Mouse (Mus musculus): ENCODE results near the gene Gpr1. TPM values are rescaled to one million over a fixed set of nuclear protein-coding genes. Genes with fewer than 3 reads are reported as not detected.

Gene Gpr1
- total and polyA plus RNA-seq, 3 experiments, result not detected

DNA sequence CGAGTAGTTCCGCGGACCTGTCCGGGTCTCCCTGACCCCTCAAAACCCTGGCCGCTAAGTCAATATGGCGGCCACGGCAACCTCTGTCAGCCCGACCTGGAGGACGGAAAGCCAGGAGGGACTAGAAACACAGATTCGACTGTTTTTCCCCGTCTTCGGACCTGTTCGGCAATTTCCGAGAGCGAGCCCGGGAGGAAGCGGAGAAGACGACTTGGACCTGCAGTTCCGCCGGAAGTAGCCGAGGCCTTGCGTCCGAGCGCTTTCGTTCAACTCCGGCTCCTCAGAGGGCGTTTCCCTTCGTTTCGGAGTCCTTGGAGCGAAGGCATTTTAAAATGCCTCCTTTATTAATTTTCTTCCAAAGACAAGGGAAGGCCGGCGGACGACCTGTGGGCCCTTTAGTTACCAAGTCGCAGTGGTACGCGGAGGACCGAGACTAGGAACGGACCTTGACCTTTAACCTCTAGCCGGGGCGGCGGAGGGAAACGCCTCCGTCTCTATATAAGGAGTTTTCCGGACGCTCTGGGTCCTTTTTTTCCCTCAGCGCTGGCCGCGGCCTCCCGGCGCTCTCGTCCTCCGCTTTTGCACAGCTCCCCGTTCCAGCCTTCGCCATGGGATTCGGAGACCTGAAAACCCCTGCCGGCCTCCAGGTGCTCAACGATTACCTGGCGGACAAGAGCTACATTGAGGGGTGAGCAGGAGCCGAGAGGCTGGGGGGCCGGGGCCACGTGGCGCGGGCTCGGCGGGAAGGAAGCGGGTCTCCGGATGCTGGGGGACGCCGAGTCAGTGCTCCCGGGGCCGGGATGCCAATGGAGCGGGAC, 37.5 kb downstream of the Gpr1 start, which contains the start of the genes Eef1b2 and Ndufs1:
Gene Eef1b2, plus strand, starts transcription at position 222 of the 818 bp plus-strand sequence.
Gene Ndufs1, minus strand, starts transcription at position 230 of the 818 bp plus-strand sequence.
- no peaks in the 10 kb centered on the region for H3K27me3 ChIP-seq (replicated peaks)
- TF ChIP-seq ZKSCAN1 (IDR thresholded peaks at IDR 0.05; ENCODE audit: borderline replicate concordance, low read depth, low read length) (no peak), USF1 (IDR thresholded peaks at IDR 0.05; ENCODE audit: low read depth, low read length) (no peak), RCOR1 (conservative IDR thresholded peaks at IDR 0.05; ENCODE audit: low read depth, low read length) (peak; percentile 79; the same call in 1 of the 2 replicates), PAX5 (IDR thresholded peaks at IDR 0.05; ENCODE audit: low read length) (no peak), TBP (conservative IDR thresholded peaks at IDR 0.05; ENCODE audit: low read depth, low read length) (peak; percentile 97), HCFC1 (IDR thresholded peaks at IDR 0.05; ENCODE audit: low read depth, low read length) (peak; percentile 95), MXI1 (IDR thresholded peaks at IDR 0.05; ENCODE audit: low read depth, low read length) (peak; percentile 96), SMC3 (IDR thresholded peaks at IDR 0.05; ENCODE audit: low read depth, low read length) (no peak), MAFK (IDR thresholded peaks at IDR 0.05; ENCODE audit: insufficient replicate concordance, low read length) (no peak; the same call in 1 of the 2 replicates), TCF12 (IDR thresholded peaks at IDR 0.05; ENCODE audit: low read depth, low read length) (peak; percentile 61), USF2 (conservative IDR thresholded peaks at IDR 0.05; ENCODE audit: low read depth, low read length) (peak; percentile 12; the same call in 1 of the 2 replicates), ZC3H11A (IDR thresholded peaks at IDR 0.05; ENCODE audit: low read depth, low read length) (no peak), MAZ (IDR thresholded peaks at IDR 0.05; ENCODE audit: low read depth, low read length) (peak; percentile 54; the same call in 1 of the 2 replicates), UBTF (IDR thresholded peaks at IDR 0.05; ENCODE audit: low read depth, low read length) (no peak), MAX (IDR thresholded peaks at IDR 0.05; ENCODE audit: low read length) (peak; percentile 85), ZMIZ1 (IDR thresholded peaks at IDR 0.05; ENCODE audit: low read depth, low read length) (peak; percentile 87), JUN (IDR thresholded peaks at IDR 0.05; ENCODE audit: insufficient read depth, low read depth, low read length) (no peak), IRF4 (IDR thresholded peaks at IDR 0.05; ENCODE audit: low read depth, low read length) (peak; percentile 66), CHD1 (IDR thresholded peaks at IDR 0.05; ENCODE audit: low read depth, low read length) (no peak), BHLHE40 (IDR thresholded peaks at IDR 0.05; ENCODE audit: low read depth, low read length) (no peak), NRF1 (IDR thresholded peaks at IDR 0.05; ENCODE audit: low read depth, low read length) (peak; percentile 56), POLR2A (IDR thresholded peaks at IDR 0.05; ENCODE audit: low read depth, low read length) (peak; percentile 98), GABPA (IDR thresholded peaks at IDR 0.05; ENCODE audit: insufficient replicate concordance, low read depth, low read length) (no peak; the same call in 1 of the 2 replicates), ZNF384 (IDR thresholded peaks at IDR 0.05; ENCODE audit: low read depth, low read length) (peak; percentile 84), CTCF (conservative IDR thresholded peaks at IDR 0.05 in 1 of 2, IDR thresholded peaks at IDR 0.05 in 1 of 2; ENCODE audit: low read depth in 2 of 2, low read length in 2 of 2) (no peak), CHD2 (IDR thresholded peaks at IDR 0.05; ENCODE audit: low read length) (peak; percentile 98), SIN3A (IDR thresholded peaks at IDR 0.05; ENCODE audit: low read length) (peak; percentile 81), ELF1 (IDR thresholded peaks at IDR 0.05; ENCODE audit: low read depth, low read length) (peak; percentile 86), EP300 (IDR thresholded peaks at IDR 0.05; ENCODE audit: low read length) (no peak), KAT2A (IDR thresholded peaks at IDR 0.05; ENCODE audit: insufficient replicate concordance, low read length) (peak; percentile 97), MYC (IDR thresholded peaks at IDR 0.05; ENCODE audit: low read depth, low read length) (peak; percentile 83), MEF2A (IDR thresholded peaks at IDR 0.05; ENCODE audit: borderline replicate concordance, low read depth, low read length) (peak; percentile 39; the same call in 1 of the 2 replicates), RAD21 (IDR thresholded peaks at IDR 0.05; ENCODE audit: low read depth, low read length) (no peak), ETS1 (conservative IDR thresholded peaks at IDR 0.05; ENCODE audit: low read depth, low read length) (peak; percentile 21; the same call in 1 of the 2 replicates), NELFE (IDR thresholded peaks at IDR 0.05; ENCODE audit: low read depth, low read length) (peak; percentile 98), POLR2AphosphoS2 (IDR thresholded peaks at IDR 0.05; ENCODE audit: low read depth, low read length) (peak; percentile 93), JUND (conservative IDR thresholded peaks at IDR 0.05; ENCODE audit: low read depth, low read length) (no peak), E2F4 (IDR thresholded peaks at IDR 0.05; ENCODE audit: insufficient replicate concordance, low read depth, low read length) (no peak)
- H3K4me1 ChIP-seq (ENCODE audit: control insufficient read depth in 1 of 2, insufficient read depth in 2 of 2), result peaks cover 0 to 38% of the 10 kb centered on the region in 2 experiments; a peak in 2 of 4 replicates
- dilution Hi-C loops (cut with MboI; ENCODE audit: extremely low pct_ligation_motif_present, extremely low pct_unique_long_range_greater_than_20kb, low sequenced_read_pairs), result no loop called here
- H3K9ac ChIP-seq (ENCODE audit: insufficient read depth, low read depth), result peak within 1 kb of the TSS; percentile 97
- peaks cover 29 to 47% of the 10 kb centered on the region in 2 experiments for H3K36me3 ChIP-seq (replicated peaks in 1 of 2; ENCODE audit: control insufficient read depth in 1 of 2, insufficient read depth in 1 of 2, low read length in 1 of 2)
- in situ Hi-C loops (cut with MboI; ENCODE audit: low pct_ligation_motif_present, low pct_unique_long_range_greater_than_20kb, low sequenced_read_pairs), result no loop called here
- H3K4me3 ChIP-seq (replicated peaks in 1 of 3; ENCODE audit: low read depth in 2 of 3, low read length in 2 of 3, poor library complexity in 1 of 3), result peak within 1 kb of the TSS; percentile 87 to 91 (median 89)
- no peaks in the 10 kb centered on the region for H3K9me3 ChIP-seq (replicated peaks; ENCODE audit: low read length)
- peak within 1 kb of the TSS; percentile 96 for H3K4me2 ChIP-seq (ENCODE audit: insufficient read depth, low read depth, poor library complexity, severe bottlenecking)
- peak within 1 kb of the TSS; percentile 33; the same call in 1 of the 2 replicates for H3K27ac ChIP-seq (ENCODE audit: insufficient read depth, low read depth)
- DNase-seq (ENCODE audit: extremely low read depth), result peak; percentile 95
- H3K79me2 ChIP-seq (replicated peaks; ENCODE audit: control insufficient read depth, extremely low read depth, insufficient read depth, poor library complexity, severe bottlenecking), result peaks cover 55% of the 10 kb centered on the region

Measured in CH12.LX (cell line).